Mouse (Mus musculus): ENCODE measurements around the gene Hoxc10.
A peak's percentile ranks its signal among the peaks of the same experiment; 100 is the strongest.

Gene Hoxc10

DNA sequence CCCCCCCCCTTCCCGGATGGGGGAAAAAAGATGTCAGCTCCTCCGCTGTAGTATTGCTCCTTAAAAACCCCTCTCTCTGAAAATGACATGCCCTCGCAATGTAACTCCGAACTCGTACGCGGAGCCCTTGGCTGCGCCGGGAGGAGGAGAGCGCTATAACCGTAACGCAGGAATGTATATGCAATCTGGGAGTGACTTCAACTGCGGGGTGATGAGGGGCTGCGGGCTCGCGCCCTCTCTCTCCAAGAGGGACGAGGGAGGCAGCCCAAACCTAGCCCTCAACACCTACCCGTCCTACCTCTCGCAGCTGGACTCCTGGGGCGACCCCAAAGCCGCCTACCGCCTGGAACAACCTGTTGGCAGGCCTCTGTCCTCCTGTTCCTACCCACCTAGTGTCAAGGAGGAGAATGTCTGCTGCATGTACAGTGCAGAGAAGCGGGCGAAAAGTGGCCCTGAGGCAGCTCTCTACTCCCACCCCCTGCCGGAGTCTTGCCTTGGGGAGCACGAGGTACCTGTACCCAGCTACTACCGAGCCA is at the start of gene Hoxc10:
Gene Hoxc10 (plus strand): TSS at position 21 of the 536 bp plus-strand sequence.
- DNase-seq (ENCODE audit: low spot score) = no peak

- DNase-seq (ENCODE audit: low spot score) = no peak
These were observed 48.5 kb upstream of the Hoxc10 start for GRCm38 (mm10) chr15:102917972-102918572.

DNA sequence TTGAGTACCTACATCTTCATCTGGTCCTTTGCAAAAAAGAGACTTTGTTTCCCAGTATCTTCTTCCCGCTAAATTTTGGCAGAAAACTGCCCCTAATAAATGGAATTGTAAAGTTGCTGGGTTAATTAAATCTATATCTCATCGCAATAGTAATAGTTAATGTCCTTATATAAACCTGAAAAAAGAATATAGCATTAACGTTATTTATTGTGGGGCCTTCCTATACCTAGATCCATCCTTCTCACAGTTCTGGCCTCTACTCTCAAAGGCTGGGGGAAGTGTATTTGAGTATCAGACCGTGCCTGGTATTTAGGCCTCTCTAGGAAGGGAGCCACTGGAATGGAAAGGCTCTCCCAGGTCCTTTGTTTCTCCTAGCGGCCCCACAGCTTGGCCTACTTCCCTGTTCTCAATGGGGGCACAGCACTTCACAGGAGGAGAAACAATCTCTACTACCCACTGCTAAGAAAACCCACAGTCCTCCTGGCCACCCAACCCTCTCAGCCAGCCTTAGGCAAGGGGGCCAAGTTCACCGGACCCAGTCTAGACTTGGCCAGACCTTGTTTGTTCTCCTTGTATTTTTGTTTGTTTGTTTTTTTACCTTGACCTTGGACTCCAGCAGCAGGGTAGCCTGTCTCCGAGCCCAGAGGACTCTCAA is 47.9 kb upstream of the Hoxc10 start:
- DNase-seq (ENCODE audit: low spot score) = no peak

- DNase-seq (ENCODE audit: low spot score) = no peak
These were observed 47.0 kb upstream of the Hoxc10 start for GRCm38 (mm10) chr15:102919336-102920180.

- peak; percentile 82 for DNase-seq (ENCODE audit: low spot score)
These were observed 46.0 kb upstream of the Hoxc10 start for GRCm38 (mm10) chr15:102920619-102921018.

- no peak for DNase-seq (ENCODE audit: low spot score)
These were observed 45.3 kb upstream of the Hoxc10 start, which contains the start of gene Hoxc13 for GRCm38 (mm10) chr15:102921053-102922011. Hoxc13 (plus strand) TSS chr15:102921103.

DNA sequence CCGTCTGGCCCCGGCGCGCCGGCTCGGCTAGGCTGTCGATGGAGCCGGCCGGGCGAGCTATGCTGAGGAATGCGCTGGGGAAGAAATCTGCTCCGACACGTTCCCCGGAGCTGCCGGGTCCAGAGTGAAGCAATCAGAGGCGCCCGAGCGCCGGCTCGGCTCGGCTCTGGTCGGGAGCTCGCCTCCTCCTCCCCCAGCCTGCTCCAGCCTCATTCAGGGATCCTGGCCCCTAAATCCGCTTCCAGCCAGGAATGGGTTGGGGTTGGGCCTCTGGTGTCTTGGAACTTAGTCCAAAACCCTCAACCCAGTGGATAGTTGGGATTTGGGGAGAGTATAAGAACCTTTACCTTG is 44.6 kb upstream of the Hoxc10 start:
- DNase-seq (ENCODE audit: low spot score) = no peak

DNA sequence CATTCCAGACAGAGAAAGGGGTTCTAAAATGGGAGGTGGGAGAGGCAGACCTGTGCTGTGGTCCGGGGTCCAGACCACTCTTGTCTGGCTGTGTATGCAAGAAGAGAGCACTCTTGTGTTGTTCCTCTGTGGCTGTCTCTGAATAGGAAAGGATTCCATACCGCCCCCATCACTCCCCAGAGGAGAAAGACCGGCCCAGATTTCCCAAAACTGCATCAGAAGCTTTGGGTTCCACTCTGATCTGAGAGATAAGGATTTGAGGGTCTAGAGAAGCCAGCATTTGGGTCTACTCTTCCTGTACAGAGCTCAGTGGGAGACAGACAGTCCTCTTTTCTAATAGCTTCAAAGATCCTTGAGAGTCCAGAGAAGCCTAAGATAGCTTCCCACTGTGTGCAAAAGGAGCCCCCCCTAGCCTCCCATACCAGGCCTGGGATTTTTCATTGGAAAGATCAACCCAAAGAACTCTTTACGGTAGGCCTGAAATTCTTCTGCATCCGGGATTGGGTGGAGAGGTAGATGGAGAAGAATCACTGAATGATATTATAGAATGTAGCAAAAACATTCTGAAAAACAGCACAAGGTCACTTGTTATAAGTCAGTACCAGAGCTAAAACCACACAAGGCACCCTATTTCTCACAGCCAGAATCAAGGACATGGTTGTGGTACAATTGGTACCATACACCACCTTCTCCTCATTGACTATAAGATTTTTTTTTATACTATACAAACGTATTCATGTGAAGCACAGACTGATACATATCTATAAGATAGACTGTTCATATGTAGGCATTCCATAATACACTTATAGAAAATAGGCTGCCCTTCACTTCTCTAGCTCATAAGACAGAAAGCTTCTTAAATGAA is 43.7 kb upstream of the Hoxc10 start:
- no peak for DNase-seq (ENCODE audit: low spot score)

DNA sequence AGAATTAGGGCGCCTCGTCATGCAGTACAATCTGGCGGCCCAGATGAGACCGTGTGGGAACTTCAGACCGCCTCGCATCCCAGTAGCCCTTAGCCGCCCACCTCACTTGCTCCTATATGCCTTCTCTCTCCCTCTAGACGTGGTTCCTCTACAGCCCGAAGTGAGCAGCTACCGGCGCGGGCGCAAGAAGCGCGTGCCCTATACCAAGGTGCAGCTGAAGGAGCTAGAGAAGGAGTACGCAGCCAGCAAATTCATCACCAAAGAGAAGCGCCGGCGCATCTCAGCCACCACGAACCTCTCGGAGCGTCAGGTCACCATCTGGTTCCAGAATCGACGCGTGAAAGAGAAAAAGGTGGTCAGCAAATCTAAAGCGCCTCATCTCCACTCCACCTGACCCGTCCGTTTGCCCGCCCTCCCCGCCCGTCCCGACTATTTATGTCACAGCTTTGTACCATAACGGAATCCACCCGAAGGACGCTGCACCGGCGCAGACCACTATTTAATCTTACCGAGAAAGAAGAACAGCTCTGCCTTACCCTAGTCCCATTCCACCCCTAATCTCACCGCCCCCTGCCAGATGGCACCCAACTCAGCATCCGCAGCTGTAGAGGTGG is 39.5 kb upstream of the Hoxc10 start:
- no peak for DNase-seq (ENCODE audit: low spot score)

DNA sequence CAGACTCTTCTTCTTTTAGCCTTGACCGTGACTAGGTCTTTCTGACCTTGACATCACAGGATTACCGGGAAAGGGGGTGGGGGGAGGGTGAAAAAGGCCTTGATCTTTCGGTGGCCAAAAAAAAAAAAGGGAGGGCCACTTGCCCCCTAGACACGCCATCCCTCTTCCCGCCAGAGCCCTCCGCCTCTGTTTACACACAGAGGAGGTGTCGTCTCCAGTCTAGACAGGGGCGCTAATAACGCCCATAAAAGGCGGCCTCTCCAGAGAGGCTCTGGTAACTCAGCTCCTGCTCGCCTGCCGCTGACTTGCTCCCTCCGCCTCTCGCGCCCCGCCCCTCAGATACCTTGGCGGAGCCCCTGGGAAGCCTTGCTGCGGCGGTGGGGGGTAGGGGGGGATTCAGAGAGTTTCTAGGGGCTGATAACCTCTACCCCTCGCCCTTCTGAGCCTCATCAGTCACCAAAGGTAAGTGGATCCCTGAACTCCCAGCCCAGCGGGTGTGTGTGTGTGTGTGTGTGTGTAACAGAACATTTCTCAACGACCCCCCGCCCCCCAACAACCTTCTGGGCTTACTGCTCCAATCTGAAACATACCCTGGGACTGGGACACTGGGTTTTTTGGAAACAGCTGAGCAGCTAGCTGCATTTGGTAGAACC is 34.8 kb upstream of the Hoxc10 start:
- no peak for DNase-seq (ENCODE audit: low spot score)

DNA sequence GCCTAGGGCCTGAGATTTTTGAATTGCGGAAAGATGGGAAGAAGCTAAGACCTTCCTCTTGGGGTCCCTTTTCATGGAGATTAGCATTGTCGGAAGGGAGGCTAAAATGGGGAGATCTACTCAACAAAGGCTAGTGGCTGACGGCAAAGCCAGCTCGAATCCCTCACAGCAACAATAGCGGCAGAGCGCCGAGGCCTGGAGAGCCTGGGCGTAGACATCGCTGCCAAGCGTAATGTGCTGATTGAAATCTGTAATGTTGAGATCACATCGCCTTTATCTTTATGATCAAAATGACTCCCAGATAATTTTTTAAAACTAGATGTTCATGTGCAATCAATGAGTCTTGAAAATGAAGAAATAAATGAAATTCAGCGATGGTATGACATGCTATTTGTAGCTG is 32.2 kb upstream of the Hoxc10 start:
- DNase-seq (ENCODE audit: low spot score) = no peak

DNA sequence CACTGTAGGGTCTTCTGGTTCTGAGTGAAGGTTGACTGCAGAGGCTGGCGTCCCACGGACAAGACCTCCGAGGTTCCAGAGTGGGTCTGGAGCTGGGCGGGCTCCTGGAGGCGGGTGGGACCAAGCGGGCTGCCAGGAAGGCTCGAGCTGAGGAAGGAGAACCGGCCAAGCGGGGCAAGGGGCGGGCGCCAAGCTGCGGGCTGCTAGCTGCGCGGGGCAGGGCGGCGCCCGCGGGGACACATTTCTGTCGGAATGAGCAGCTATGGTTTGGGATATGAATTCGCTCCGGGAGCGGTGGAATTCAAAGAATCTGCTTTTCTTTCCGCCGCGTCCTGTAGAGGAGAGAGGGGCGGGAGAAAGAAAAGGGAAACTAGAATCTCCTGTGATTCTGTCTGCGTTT is 31.7 kb upstream of the Hoxc10 start:
- no peak for DNase-seq (ENCODE audit: low spot score)

- no peak for DNase-seq (ENCODE audit: low spot score)
These were observed 30.2 kb upstream of the Hoxc10 start, which contains the start of gene Hoxc12 for GRCm38 (mm10) chr15:102936279-102936972. Hoxc12 (plus strand) TSS chr15:102936757.

- DNase-seq (ENCODE audit: low spot score) = no peak
These were observed 29.4 kb upstream of the Hoxc10 start for GRCm38 (mm10) chr15:102937036-102937666.

- no peak for DNase-seq (ENCODE audit: low spot score)
These were observed 27.1 kb upstream of the Hoxc10 start for GRCm38 (mm10) chr15:102939256-102940155.

DNA sequence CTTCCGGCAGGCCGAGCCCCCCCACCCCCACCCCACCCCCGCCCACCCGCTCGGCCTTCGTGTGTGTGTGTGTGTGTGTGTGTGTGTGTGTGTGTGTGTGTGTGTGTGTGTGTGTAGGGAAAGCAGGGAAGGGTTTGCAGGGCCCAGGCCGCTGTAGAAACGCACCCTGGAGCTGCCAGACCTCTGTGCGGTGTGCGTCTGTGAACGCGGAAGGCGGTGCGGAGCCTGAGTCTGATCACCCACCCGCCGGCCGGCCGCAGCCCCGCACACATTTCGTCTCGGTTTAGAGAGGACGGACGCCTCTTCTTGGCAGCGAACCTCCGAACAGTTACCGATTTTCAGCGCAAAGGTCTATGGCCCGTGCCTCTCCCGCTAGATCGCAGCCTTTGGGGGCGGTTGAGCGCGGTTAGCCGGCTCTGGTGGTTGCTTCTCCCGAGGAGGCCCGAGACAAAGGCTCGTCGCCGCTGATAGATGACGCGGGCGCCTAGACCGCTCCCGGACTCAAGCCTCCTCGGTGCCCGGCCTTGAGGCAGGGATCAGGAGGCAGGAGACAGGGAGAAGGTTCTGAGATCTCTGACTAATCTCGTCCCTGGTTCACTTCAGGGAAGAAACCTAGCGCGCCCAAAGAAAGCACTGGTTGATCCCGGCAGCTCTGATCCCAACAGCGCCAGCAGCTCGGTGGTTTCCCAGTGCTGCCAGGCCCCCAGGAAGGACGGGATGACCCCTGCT is 23.7 kb upstream of the Hoxc10 start:
- peak; percentile 29 for DNase-seq (ENCODE audit: low spot score)

DNA sequence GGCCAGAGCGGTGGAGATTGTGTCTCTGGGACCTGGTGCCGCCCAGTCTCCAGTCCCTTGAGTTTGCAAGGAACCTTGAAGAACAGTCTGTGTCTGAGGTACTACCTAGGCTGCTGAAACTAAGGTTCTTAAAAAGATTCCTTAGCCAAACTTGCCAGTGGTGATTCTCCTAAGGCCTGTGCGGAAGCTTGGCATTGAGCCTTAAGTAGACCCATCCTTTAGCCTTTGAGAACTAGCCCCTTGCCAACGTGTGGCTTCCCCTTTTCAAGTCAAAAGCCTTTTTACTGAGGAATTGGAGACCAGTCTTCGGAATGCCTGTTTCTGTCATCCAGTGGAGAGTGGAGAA is 23.2 kb upstream of the Hoxc10 start:
- no peak for DNase-seq (ENCODE audit: low spot score)
